Mouse (Mus musculus) CH12.LX (cell line): ENCODE data around the gene Lnpk. TPM values are rescaled to one million over a fixed set of nuclear protein-coding genes. Genes with fewer than 3 reads are reported as not detected.
A peak's percentile ranks its signal among the peaks of the same experiment; 100 is the strongest.

Experiments
- DNase-seq: peaks from one replicate; pipeline ENCODE4 v3.0.0-alpha.2; 2013; ENCODE audit errors: extremely low read depth
- H3K27ac ChIP-seq: 2 replicates; pipeline ENCODE4 v1.5.1; 2012; ENCODE audit warnings: low read depth, mild to moderate bottlenecking, control low read depth, moderate library complexity; ENCODE audit not compliant: insufficient read depth
- H3K27me3 ChIP-seq: replicated peaks from 2 replicates; pipeline ENCODE3; 2012; ENCODE audit warnings: inconsistent platforms
- H3K36me3 ChIP-seq, 2 experiments: replicated peaks in 1 of 2; 2 replicates each; pipeline versions ENCODE3 to v1.6.1; 2012; ENCODE audit warnings: inconsistent platforms in 1 of 2, low read length in 1 of 2, mild to moderate bottlenecking in 1 of 2, mixed read lengths in 1 of 2, moderate library complexity in 1 of 2; ENCODE audit not compliant: control insufficient read depth in 1 of 2, insufficient read depth in 1 of 2
- H3K4me1 ChIP-seq, 2 experiments: 2 replicates each; pipeline ENCODE4 v1.6.1; 2012; ENCODE audit warnings: inconsistent platforms in 1 of 2, moderate library complexity in 1 of 2; ENCODE audit not compliant: insufficient read depth in 2 of 2, control insufficient read depth in 1 of 2
- H3K4me2 ChIP-seq: 2 replicates; pipeline ENCODE4 v1.6.1; 2012; ENCODE audit warnings: low read depth, mild to moderate bottlenecking, control low read depth; ENCODE audit not compliant: poor library complexity, insufficient read depth, severe bottlenecking
- H3K4me3 ChIP-seq, 3 experiments: fragments of 150-350 bp in 1 of 3; sonication (generic) in 1 of 3; replicated peaks in 1 of 3; 2 replicates each; pipeline versions ENCODE3 to v1.5.1; 2011 to 2012; ENCODE audit warnings: low read depth in 2 of 3, low read length in 2 of 3, mild to moderate bottlenecking in 2 of 3, moderate library complexity in 2 of 3, control low read depth in 1 of 3, improper control_type of control experiment in 1 of 3, inconsistent platforms in 1 of 3, mixed read lengths in 1 of 3; ENCODE audit not compliant: poor library complexity in 1 of 3
- H3K79me2 ChIP-seq: replicated peaks from 2 replicates; pipeline ENCODE4 v1.6.1; 2012; ENCODE audit warnings: mild to moderate bottlenecking, moderate library complexity; ENCODE audit not compliant: control insufficient read depth, poor library complexity, insufficient read depth, severe bottlenecking; ENCODE audit errors: extremely low read depth
- H3K9ac ChIP-seq: 2 replicates; pipeline ENCODE4 v1.6.1; 2012; ENCODE audit warnings: low read depth, mild to moderate bottlenecking, control low read depth, moderate library complexity; ENCODE audit not compliant: insufficient read depth
- H3K9me3 ChIP-seq: replicated peaks from 2 replicates; pipeline ENCODE3; 2012; ENCODE audit warnings: low read length, inconsistent platforms, mixed read lengths
- BHLHE40 ChIP-seq: IDR thresholded peaks from 2 replicates; pipeline ENCODE4 v1.6.1; 2011; ENCODE audit warnings: mild to moderate bottlenecking, low read depth, low read length, improper control_type of control experiment
- CTCF ChIP-seq, 2 experiments: IDR thresholded peaks in 1 of 2; conservative IDR thresholded peaks in 1 of 2; 2 replicates each; pipeline ENCODE4 v1.5.1; 2011 to 2012; ENCODE audit warnings: low read depth in 2 of 2, low read length in 2 of 2, improper control_type of control experiment in 1 of 2, inconsistent platforms in 1 of 2, mild to moderate bottlenecking in 1 of 2, moderate library complexity in 1 of 2
- E2F4 ChIP-seq: IDR thresholded peaks from 2 replicates; pipeline ENCODE4 v1.6.1; 2011; ENCODE audit warnings: low read depth, low read length, improper control_type of control experiment; ENCODE audit not compliant: insufficient replicate concordance
- ELF1 ChIP-seq: IDR thresholded peaks from 2 replicates; pipeline ENCODE4 v1.6.1; 2014; ENCODE audit warnings: low read depth, mild to moderate bottlenecking, inconsistent platforms, low read length, improper control_type of control experiment
- EP300 ChIP-seq: IDR thresholded peaks from 2 replicates; pipeline ENCODE4 v1.6.1; 2011; ENCODE audit warnings: low read length, improper control_type of control experiment
- ETS1 ChIP-seq: conservative IDR thresholded peaks from 2 replicates; pipeline ENCODE4 v1.6.1; 2012; ENCODE audit warnings: low read depth, mild to moderate bottlenecking, inconsistent platforms, low read length, improper control_type of control experiment, moderate library complexity
- GABPA ChIP-seq: IDR thresholded peaks from 2 replicates; pipeline ENCODE4 v1.6.1; 2012; ENCODE audit warnings: low read depth, low read length, improper control_type of control experiment, inconsistent platforms; ENCODE audit not compliant: insufficient replicate concordance
- HCFC1 ChIP-seq: IDR thresholded peaks from 2 replicates; pipeline ENCODE4 v1.6.1; 2012; ENCODE audit warnings: low read depth, mild to moderate bottlenecking, inconsistent platforms, low read length, improper control_type of control experiment
- IRF4 ChIP-seq: IDR thresholded peaks from 2 replicates; pipeline ENCODE4 v1.6.1; 2014; ENCODE audit warnings: low read depth, mild to moderate bottlenecking, inconsistent platforms, low read length, improper control_type of control experiment
- JUND ChIP-seq: conservative IDR thresholded peaks from 2 replicates; pipeline ENCODE4 v1.6.1; 2011; ENCODE audit warnings: low read depth, low read length, improper control_type of control experiment
- MAFK ChIP-seq: IDR thresholded peaks from 2 replicates; pipeline ENCODE4 v1.6.1; 2011; ENCODE audit warnings: low read length, improper control_type of control experiment; ENCODE audit not compliant: insufficient replicate concordance
- MAZ ChIP-seq: IDR thresholded peaks from 2 replicates; pipeline ENCODE4 v1.6.1; 2012; ENCODE audit warnings: low read depth, mild to moderate bottlenecking, inconsistent platforms, low read length, improper control_type of control experiment, moderate library complexity
- MXI1 ChIP-seq: IDR thresholded peaks from 2 replicates; pipeline ENCODE4 v1.6.1; 2011; ENCODE audit warnings: mild to moderate bottlenecking, low read depth, low read length, improper control_type of control experiment
- PAX5 ChIP-seq: IDR thresholded peaks from 2 replicates; pipeline ENCODE4 v1.6.1; 2012; ENCODE audit warnings: low read length, inconsistent platforms, mixed read lengths
- POLR2A ChIP-seq: IDR thresholded peaks from 2 replicates; pipeline ENCODE4 v1.6.1; 2011; ENCODE audit warnings: low read depth, mild to moderate bottlenecking, improper control_type of control experiment, low read length
- RCOR1 ChIP-seq: conservative IDR thresholded peaks from 2 replicates; pipeline ENCODE4 v1.6.1; 2012; ENCODE audit warnings: low read depth, mild to moderate bottlenecking, inconsistent platforms, low read length, improper control_type of control experiment
- TBP ChIP-seq: conservative IDR thresholded peaks from 2 replicates; pipeline ENCODE4 v1.6.1; 2011; ENCODE audit warnings: low read depth, low read length, improper control_type of control experiment
- TCF12 ChIP-seq: IDR thresholded peaks from 2 replicates; pipeline ENCODE4 v1.6.1; 2014; ENCODE audit warnings: low read depth, mild to moderate bottlenecking, inconsistent platforms, low read length, improper control_type of control experiment
- USF1 ChIP-seq: IDR thresholded peaks from 2 replicates; pipeline ENCODE4 v1.6.1; 2014; ENCODE audit warnings: low read depth, mild to moderate bottlenecking, inconsistent platforms, low read length, improper control_type of control experiment
- ZMIZ1 ChIP-seq: IDR thresholded peaks from 2 replicates; pipeline ENCODE4 v1.6.1; 2012; ENCODE audit warnings: low read depth, mild to moderate bottlenecking, inconsistent platforms, low read length, improper control_type of control experiment
- dilution Hi-C: fragments of 300-500 bp; cut with MboI; formaldehyde crosslinking; loops from 2 replicates; pipeline ENCODE4 v1.14.3; 2020; ENCODE audit warnings: low sequenced_read_pairs; ENCODE audit not compliant: extremely low pct_unique_long_range_greater_than_20kb, extremely low pct_ligation_motif_present
- in situ Hi-C: fragments of 300-500 bp; cut with MboI; formaldehyde crosslinking; loops from 3 replicates; pipeline ENCODE4 v1.14.3; 2019; ENCODE audit warnings: low sequenced_read_pairs, low pct_ligation_motif_present, low pct_unique_long_range_greater_than_20kb, mixed read lengths
- polyA plus RNA-seq: library from polyadenylated mRNA; unstranded; fragments of >175 nt; gene quantifications from 2 replicates; pipeline ENCODE4 v1.2.1, GENCODE M21; 2012; ENCODE audit warnings: low read depth; ENCODE audit not compliant: insufficient read length
- total RNA-seq, 2 experiments: library from RNA; depleted of rRNA; stranded (reverse); fragments of 300-350 nt in 1 of 2; fragments of >200 nt in 1 of 2; gene quantifications; 2 replicates each; pipeline ENCODE4 v1.2.3; 2012 to 2014

Lnpk gene
- total and polyA plus RNA-seq, 3 experiments, result 21.1 to 51.7 (median 37.1) TPM

DNA sequence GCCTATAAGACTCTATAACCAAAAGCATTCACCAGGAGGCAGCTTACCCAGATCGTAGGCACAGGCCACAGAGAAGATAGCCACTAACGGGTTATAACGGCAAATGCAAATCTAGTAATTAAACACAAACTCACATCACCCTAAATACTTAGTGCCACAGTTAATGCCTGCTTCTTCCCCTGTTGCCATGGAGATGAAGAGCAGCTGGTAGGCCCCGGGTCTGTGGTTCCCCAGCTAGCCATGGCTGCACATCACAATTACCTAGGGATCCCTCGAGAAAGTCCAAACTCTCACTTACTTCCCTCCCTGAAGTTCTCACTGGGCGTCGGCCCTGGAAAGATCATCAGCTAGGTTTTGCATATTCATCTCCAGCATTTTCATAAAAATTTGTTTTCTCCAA, 90.8 kb downstream of the Lnpk start:
- no peak overlapping the region for H3K9ac ChIP-seq
- dilution Hi-C loops, result no loop called here

DNA sequence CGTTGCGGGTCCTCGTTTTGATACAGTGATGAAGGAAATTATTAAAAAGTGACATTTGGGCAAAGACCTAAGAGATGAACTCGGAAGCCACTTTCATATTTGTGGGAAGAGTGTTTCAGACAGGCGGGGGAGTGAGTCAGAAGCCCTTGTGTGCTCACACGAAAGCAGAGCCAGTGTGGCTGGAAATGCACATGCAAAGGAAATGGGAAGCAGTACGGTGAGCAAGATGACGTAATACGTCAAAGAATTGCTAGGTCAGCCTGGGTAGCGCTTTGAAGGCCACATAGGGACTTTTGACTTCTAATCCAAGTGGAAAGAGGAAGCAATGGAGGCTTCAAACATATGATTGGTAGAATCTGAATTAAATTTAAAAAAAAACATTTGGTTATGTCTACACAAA, 96.6 kb downstream of the Lnpk start:
- no peak for TF ChIP-seq MAFK
- no peak for TF ChIP-seq POLR2A
- no peak for TF ChIP-seq IRF4
- TF ChIP-seq CTCF (conservative IDR thresholded peaks at IDR 0.05 in 1 of 2, IDR thresholded peaks at IDR 0.05 in 1 of 2; ENCODE audit: low read depth in 2 of 2, low read length in 2 of 2), result no peak
- no peak for TF ChIP-seq ETS1
- no peak for TF ChIP-seq USF1
- no peak for TF ChIP-seq BHLHE40
- TF ChIP-seq ELF1, result no peak
- TF ChIP-seq TCF12, result no peak
- TF ChIP-seq TBP, result no peak
- no peak for TF ChIP-seq E2F4
- TF ChIP-seq GABPA, result no peak
- no peak for TF ChIP-seq MAZ
- TF ChIP-seq JUND, result no peak
- no peak for TF ChIP-seq EP300
- no peak for TF ChIP-seq MXI1
- Histone ChIP-seq H3K36me3 (no peaks in the 10 kb centered on the region), H3K79me2 (no peaks in the 10 kb centered on the region), H3K4me2 (no peak overlapping the region), H3K4me1 (peaks cover 0 to 4% of the 10 kb centered on the region in 2 experiments; a peak in 2 of 4 replicates), H3K27ac (no peak overlapping the region), H3K9me3 (no peaks in the 10 kb centered on the region), H3K9ac (no peak overlapping the region), H3K27me3 (no peaks in the 10 kb centered on the region), H3K4me3 (no peak overlapping the region)
- in situ Hi-C loops, result no loop called here
- no peak for DNase-seq
- dilution Hi-C loops, result no loop called here

More for the DNA sequence above, 90.8 kb downstream of the Lnpk start:
- TF ChIP-seq RCOR1 (no peak), PAX5 (no peak), ZMIZ1 (no peak), ETS1 (no peak), HCFC1 (no peak), E2F4 (no peak)
- DNase-seq, result peak; percentile 8
- H3K27me3 ChIP-seq, result no peaks in the 10 kb centered on the region
- H3K9me3 ChIP-seq, result no peaks in the 10 kb centered on the region
- in situ Hi-C loops, result no loop called here
- no peaks in the 10 kb centered on the region for H3K79me2 ChIP-seq
- H3K36me3 ChIP-seq, result no peaks in the 10 kb centered on the region
- H3K4me3 ChIP-seq, result no peak overlapping the region
- H3K27ac ChIP-seq, result no peak overlapping the region
- H3K4me2 ChIP-seq, result no peak overlapping the region
- peaks cover 0 to 5% of the 10 kb centered on the region in 2 experiments; a peak in 1 of 4 replicates for H3K4me1 ChIP-seq
